Mouse (Mus musculus): Measurements from ENCODE around the gene Atp8b5. TPM values are rescaled to one million over a fixed set of nuclear protein-coding genes. Genes with fewer than 3 reads are reported as not detected.

Atp8b5 gene
- polyA plus RNA-seq, 1 experiment, result 0.25 TPM

- TF ChIP-seq CTCF (IDR thresholded peaks at IDR 0.05; ENCODE audit: insufficient read depth, low read length), result no peak
- peak; percentile 70 for TF ChIP-seq POLR2A (IDR thresholded peaks at IDR 0.05; ENCODE audit: borderline replicate concordance, extremely low read depth, low read depth, low read length)
- H3K4me1 ChIP-seq (ENCODE audit: control insufficient read depth, insufficient read depth, low read length), result peaks cover 43% of the 10 kb centered on the region
- peak; percentile 57 for DNase-seq
- peak overlapping the region; percentile 40 for H3K4me3 ChIP-seq (replicated peaks; ENCODE audit: extremely low read depth, low read depth, low read length)
- WGBS, result 37% methylated on average over 31 of the region's 31 CpGs
Observed at GRCm38 (mm10) chr4:43399391-43400131, 132.6 kb downstream of the Atp8b5 start.

DNA sequence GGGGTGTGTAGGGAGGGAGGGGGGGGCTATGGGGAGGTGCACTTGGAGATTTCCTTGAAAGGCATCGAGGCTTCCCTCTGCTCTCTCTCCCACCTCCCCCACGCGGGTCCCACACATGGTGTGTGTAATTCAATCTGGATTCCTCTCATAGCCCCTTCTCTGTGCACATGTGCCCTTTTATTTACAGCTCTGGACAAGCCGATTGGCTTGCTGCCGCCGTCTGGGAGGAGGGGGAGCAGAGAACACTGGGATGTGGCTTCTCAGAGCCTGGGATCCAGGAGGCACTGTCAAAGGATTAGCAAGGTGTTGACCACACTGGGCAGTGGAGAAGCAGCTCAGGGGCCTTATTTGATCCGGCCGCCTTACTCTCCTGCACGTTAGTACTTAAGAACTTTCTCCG, 134.0 kb downstream of the Atp8b5 start:
- H3K4me1 ChIP-seq (ENCODE audit: control insufficient read depth, insufficient read depth, low read length), result peaks cover 41% of the 10 kb centered on the region
- no peak for TF ChIP-seq POLR2A (IDR thresholded peaks at IDR 0.05; ENCODE audit: borderline replicate concordance, extremely low read depth, low read depth, low read length)
- no peak for TF ChIP-seq CTCF (IDR thresholded peaks at IDR 0.05; ENCODE audit: insufficient read depth, low read length)
- DNase-seq, result peak; percentile 42
- 45% methylated on average over 10 of the region's 10 CpGs for WGBS
- no peak overlapping the region for H3K4me3 ChIP-seq (replicated peaks; ENCODE audit: extremely low read depth, low read depth, low read length)

DNA sequence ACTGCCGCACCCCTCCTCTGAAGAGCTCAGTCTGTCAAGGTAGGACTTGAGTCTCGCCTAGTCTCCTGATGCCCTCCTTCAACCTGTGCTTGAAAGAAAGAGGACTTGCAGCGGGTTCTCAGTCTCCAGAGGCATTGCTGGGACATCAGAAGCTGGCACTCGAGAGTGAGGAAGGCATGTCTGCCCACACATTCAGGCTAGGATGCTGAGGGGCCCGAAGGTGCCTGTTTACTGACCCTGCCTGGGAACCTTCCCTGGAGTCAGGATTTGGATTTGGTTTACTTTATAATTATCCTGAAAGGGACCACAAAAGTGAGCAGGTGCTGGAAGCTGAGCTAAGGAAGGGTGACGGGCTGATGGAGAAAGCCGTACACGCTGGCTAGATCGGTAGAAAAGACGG, 134.5 kb downstream of the Atp8b5 start:
- WGBS, result 83% methylated on average over 10 of the region's 10 CpGs
- peaks cover 41% of the 10 kb centered on the region for H3K4me1 ChIP-seq (ENCODE audit: control insufficient read depth, insufficient read depth, low read length)
- no peak overlapping the region for H3K4me3 ChIP-seq (replicated peaks; ENCODE audit: extremely low read depth, low read depth, low read length)
- TF ChIP-seq CTCF (IDR thresholded peaks at IDR 0.05; ENCODE audit: insufficient read depth, low read length) (no peak), POLR2A (IDR thresholded peaks at IDR 0.05; ENCODE audit: borderline replicate concordance, extremely low read depth, low read depth, low read length) (no peak)
- no peak for DNase-seq

DNA sequence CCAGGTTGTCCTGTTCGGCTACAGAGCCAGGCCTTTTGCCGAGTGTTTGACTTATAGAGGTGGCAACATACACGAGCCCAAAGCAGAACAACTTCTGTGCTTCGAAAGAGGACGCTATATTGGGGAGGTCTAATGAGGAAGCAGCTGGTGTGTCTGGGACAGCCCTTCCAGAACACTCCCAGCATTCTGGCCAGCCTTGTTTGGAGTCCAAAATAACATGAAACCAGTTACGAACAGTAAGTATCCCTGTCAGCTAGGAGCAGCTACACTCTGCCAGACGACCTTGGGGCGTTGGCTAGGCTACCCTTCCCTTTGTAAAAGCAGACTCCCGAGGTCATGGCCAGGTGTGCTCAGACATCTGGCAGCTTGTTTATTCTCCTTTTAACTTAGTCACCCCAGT, 135.3 kb downstream of the Atp8b5 start:
- TF ChIP-seq CTCF (IDR thresholded peaks at IDR 0.05; ENCODE audit: insufficient read depth, low read length) (no peak), POLR2A (IDR thresholded peaks at IDR 0.05; ENCODE audit: borderline replicate concordance, extremely low read depth, low read depth, low read length) (peak; percentile 47; the same call in 1 of the 2 replicates)
- Histone ChIP-seq H3K4me3 (replicated peaks; ENCODE audit: extremely low read depth, low read depth, low read length) (no peak overlapping the region), H3K4me1 (ENCODE audit: control insufficient read depth, insufficient read depth, low read length) (peaks cover 41% of the 10 kb centered on the region)
- DNase-seq, result no peak
- 40% methylated on average over 9 of the region's 9 CpGs for WGBS

DNA sequence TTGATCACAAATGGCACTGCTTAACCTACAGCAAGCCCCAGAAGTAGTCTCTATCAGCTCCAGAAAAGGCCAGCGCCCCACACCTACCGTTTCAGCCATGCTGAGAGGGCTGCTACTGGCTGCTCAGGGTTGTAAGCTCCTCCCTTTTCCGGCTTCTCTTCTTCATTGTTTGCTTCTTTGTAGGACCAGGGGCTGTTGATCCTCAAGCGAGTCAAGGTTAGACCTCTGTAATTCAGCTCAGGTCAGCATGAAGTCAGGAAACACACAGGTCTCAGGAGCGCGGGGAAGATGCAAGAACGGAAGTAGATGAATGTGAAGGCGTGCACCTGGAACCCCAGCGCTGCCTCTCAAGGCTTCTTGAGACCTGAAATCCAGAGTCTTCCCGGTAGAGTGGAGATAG, 137.7 kb downstream of the Atp8b5 start:
- 85% methylated on average over 10 of the region's 10 CpGs for WGBS
- Histone ChIP-seq H3K4me3 (replicated peaks; ENCODE audit: extremely low read depth, low read depth, low read length) (no peak overlapping the region), H3K4me1 (ENCODE audit: control insufficient read depth, insufficient read depth, low read length) (peaks cover 25% of the 10 kb centered on the region)
- TF ChIP-seq POLR2A (IDR thresholded peaks at IDR 0.05; ENCODE audit: borderline replicate concordance, extremely low read depth, low read depth, low read length) (no peak), CTCF (IDR thresholded peaks at IDR 0.05; ENCODE audit: insufficient read depth, low read length) (no peak)
- no peak for DNase-seq

- Histone ChIP-seq H3K4me1 (ENCODE audit: control insufficient read depth, insufficient read depth, low read length) (peaks cover 13% of the 10 kb centered on the region), H3K4me3 (replicated peaks; ENCODE audit: extremely low read depth, low read depth, low read length) (peak overlapping the region; percentile 59)
- peak; percentile 58 for TF ChIP-seq CTCF (IDR thresholded peaks at IDR 0.05; ENCODE audit: insufficient read depth, low read length)
- peak; percentile 76; the same call in 1 of the 2 replicates for TF ChIP-seq POLR2A (IDR thresholded peaks at IDR 0.05; ENCODE audit: borderline replicate concordance, extremely low read depth, low read depth, low read length)
- WGBS, result 6% methylated on average over 28 of the region's 28 CpGs
- peak; percentile 71 for DNase-seq
Observed at GRCm38 (mm10) chr4:43406162-43406971, 139.4 kb downstream of the Atp8b5 start.

GRCm38 (mm10) chr4:43407071-43407920, 140.3 kb downstream of the Atp8b5 start:
- no peak for DNase-seq
- Histone ChIP-seq H3K4me3 (replicated peaks; ENCODE audit: extremely low read depth, low read depth, low read length) (peak overlapping the region; percentile 50), H3K4me1 (ENCODE audit: control insufficient read depth, insufficient read depth, low read length) (peaks cover 12% of the 10 kb centered on the region)
- no peak for TF ChIP-seq CTCF (IDR thresholded peaks at IDR 0.05; ENCODE audit: insufficient read depth, low read length)
- TF ChIP-seq POLR2A (IDR thresholded peaks at IDR 0.05; ENCODE audit: borderline replicate concordance, extremely low read depth, low read depth, low read length), result no peak
- 38% methylated on average over 12 of the region's 12 CpGs for WGBS

DNA sequence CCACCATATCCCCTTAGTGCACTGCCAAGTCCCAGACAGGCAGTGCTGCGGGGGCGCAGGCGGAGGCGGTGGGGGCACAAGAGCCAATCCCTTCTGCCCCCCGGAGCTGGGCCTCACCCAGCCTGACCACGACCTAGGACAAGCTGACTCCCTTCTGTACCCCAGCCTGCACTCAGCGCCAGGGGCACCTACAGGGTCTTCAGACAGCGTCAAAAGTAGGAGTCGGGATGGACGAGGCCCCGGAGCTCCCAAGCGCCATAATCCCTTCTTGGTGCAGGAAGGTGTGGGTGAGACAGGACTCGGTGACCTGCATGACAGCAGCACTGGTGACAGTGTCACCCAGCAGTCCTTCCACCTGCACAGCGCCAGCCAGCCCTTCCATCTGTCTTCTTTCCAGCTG, 147.8 kb downstream of the Atp8b5 start:
- 90% methylated on average over 14 of the region's 14 CpGs for WGBS
- H3K4me1 ChIP-seq (ENCODE audit: control insufficient read depth, insufficient read depth, low read length), result peaks cover 11% of the 10 kb centered on the region

More for the DNA sequence above, 147.8 kb downstream of the Atp8b5 start:
- DNase-seq, result peak; percentile 5
- no peak overlapping the region for H3K4me3 ChIP-seq (replicated peaks; ENCODE audit: extremely low read depth, low read depth, low read length)
- no peak for TF ChIP-seq POLR2A (IDR thresholded peaks at IDR 0.05; ENCODE audit: borderline replicate concordance, extremely low read depth, low read depth, low read length)
- no peak for TF ChIP-seq CTCF (IDR thresholded peaks at IDR 0.05; ENCODE audit: insufficient read depth, low read length)

Measured in lung, adult 2 months (tissue).